Mouse (Mus musculus): Measurements from ENCODE around the gene Nt5m.

Nt5m gene

DNA sequence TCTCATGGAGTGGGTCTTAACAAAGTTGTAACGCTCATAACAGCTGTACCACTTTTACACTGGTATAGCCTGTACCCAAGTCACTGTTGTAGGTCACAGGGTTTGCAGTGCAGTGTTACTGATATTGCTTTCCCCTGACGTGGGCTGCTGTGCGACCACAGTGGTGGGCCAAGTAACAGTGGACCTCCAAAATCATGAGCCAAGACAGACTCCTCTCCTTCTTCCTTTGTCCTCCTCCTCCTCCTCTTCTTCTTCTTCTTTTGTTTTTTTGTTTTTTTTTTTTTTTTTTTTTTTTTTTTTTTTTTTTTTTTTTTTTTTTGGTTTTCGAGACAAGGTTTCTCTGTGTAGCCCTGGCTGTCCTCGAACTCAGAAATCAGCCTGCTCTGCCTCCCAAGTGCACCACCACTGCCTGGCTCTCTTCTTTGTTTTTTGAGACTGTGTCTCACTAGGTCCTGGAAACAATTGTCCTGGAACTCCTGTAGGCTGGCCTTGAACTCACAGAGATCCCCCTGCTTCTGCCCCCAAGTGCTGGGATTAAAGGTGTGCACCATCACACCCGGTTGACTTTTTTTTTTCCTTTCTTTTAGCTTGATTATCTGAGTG is 67.4 kb downstream of the Nt5m start:
- no peak for DNase-seq (ENCODE audit: low spot score in 2 of 2)

DNA sequence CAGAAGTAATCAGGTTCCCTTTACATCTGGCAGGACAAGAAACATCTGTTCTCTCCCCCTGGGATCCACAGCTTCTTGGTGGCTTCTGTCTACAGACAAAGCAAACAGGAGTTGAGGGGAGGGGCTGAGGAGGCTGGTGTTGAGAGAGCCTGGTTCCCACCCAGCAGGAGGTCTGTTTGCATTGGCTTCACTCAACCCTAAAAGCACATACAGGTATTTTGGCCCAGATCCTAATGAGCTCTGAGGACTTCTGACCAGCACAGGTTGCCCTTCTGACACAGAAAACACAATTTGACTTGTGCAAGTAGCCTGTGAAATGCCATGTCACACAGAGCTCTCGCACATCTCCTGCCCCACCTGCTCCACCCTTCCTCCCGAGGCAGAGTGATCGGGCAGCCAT is 69.2 kb downstream of the Nt5m start:
- no peak for DNase-seq (ENCODE audit: low spot score in 2 of 2)

DNA sequence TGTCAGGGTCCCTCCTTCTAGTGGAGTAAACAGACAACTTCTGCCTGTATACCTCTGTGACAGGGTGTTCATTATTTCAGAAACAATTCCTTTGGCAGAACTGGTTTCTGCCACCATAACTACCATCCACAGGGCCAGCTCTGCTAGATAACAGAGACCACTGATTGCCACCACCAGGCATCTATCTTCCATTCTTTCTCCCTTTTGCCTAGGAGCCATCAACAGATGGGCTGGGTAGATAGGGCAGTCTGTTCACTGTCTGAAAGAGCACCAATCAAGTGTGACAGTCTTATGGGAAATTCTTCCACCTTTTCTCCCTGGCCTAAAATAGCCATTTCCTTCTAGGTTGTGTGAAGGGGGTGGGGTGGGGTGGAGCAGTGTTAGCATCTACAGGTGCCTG is 71.3 kb downstream of the Nt5m start:
- no peak for DNase-seq (ENCODE audit: low spot score in 2 of 2)

DNA sequence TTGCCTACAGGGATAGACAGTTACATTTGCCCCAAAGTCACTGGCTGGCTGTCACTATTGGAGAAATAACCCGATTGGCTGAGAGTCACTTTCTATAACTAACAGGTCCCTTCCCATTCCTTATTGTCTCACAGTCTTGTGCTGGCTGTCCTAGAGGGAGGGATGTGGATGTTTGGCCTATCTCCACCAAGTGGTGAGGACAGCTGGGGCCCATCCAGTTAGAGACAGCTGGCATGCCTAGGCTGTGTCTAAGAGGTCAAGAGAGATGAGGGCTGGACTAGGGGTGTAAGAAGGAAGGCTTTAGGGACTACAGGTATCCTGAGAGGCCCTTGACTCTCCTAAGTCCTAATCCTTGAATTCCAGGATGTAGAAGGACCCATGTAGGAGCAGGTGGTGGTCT is 72.3 kb downstream of the Nt5m start:
- DNase-seq (ENCODE audit: low spot score in 2 of 2) = no peak

DNA sequence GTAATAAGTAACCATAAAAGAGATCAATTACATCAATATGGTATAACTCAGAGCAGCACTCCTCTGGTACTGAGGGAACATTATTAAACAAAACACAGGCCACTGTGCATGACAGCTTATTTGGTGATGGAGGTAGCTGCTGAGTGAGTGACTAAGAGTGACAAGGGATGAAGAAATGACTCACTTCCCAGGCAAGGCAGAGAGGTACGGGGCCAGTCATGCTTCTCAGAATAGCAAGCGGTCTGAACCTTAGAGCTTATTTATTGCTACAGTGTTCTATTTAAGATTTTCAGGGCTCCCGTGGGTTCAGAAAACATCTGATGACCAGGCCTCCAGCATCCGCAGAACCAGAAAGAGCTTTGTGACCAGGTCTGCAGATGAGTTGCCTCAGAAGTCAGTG is 74.5 kb downstream of the Nt5m start:
- no peak for DNase-seq (ENCODE audit: low spot score in 2 of 2)

DNA sequence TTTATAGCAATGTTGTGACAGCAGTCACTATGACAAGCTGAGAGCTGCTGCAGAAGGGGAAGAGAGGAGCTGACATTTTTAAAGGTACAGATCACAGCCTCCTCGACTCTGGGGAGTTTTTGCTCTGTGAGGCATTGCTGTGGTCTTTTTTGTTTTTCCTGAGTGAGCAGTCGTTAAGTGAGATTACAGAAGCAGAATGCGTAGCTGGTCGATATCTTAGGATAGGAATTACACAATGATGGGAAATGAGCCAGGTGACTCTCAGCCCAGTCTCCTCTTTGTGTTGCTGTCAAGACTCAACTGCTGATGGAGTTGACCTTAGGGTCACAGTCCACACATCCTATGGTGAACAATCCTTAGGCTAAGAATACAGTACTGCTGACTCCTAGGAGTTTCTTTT is 78.8 kb downstream of the Nt5m start:
- DNase-seq (ENCODE audit: low spot score in 2 of 2) = no peak

DNA sequence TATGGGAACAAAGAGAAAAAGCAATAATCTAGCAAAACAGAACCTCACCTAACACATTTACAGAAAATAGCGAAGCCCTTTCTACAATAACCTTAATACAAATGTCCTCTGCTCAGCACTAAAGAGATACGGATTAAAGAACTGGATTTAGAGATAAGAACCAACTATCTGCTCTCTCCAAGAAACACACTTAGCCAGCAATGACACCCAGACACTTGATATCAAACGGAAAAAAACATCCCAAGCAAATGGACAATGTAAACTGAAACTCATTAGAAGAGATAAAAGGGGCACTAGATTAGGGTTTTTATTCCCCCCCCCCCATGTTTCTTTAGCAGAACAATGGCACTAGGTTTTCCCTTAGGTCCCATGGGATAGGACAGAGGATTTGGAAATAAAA is 80.2 kb downstream of the Nt5m start:
- DNase-seq (ENCODE audit: low spot score in 2 of 2) = no peak

DNA sequence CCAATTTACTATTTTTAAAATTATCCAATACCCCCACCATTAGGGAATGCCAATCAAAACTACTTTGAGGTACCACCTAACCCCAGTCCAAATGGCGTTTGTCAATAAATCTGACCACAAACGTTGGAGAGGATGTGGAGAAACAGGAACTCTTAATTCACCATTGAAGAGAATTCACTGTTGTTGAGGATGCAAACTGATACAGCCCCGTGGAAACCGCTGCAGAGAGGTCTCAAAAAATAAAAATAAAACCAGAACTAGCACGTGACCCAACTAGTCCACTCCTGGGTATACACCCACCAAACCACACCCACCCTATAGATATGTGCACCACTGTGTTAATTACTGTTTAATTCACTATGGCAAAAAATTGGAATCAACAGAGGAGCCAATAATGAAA is 81.1 kb downstream of the Nt5m start:
- no peak for DNase-seq (ENCODE audit: low spot score in 2 of 2)

DNA sequence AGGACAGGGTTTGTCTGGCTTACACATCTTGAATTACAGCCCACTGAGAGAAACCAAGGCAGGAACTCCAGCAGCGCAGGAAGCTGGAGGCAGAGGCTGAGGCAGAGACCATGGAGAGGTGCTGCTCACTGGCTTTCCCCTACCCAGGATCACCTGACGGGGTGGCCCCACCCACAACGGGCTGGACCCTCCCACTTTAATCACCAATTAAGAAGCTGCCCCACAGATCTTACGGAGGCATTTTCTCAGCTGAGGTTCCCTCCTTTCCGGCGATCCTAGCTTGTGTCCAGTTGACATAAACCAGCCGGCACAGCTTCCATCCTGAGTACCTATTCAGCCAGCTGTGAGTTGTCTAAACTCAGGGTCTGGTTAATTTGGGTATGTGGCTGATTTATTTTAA is 82.0 kb downstream of the Nt5m start:
- no peak for DNase-seq (ENCODE audit: low spot score in 2 of 2)

DNA sequence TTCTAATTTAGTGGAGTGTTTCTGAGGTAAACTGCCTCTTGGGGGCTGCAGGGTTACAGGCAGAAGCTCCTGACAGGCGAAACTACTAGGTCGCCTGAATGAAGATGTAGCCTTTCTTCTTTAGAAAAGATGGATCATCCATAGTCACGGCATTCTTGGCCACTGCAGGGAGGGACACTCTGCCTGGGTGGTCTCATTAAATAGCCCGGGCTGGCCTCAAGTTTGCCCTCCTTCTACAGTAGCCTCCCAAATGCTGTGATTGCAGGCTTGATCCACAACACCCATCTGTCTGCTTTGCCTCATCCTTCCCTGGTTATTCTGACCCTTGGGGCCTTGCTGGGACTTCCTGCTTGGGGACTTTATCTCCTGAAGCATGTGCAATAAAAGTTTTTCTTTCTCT is 90.8 kb downstream of the Nt5m start:
- DNase-seq (ENCODE audit: low spot score in 2 of 2) = no peak
